Mouse (Mus musculus): ENCODE measurements at regions not wholly inside any gene's neighbourhood (a gene's known extent, or its start where the extent isn't known, plus 50 kb on each side); places are given as distances from the start of the nearest gene placed in this dataset.

DNA sequence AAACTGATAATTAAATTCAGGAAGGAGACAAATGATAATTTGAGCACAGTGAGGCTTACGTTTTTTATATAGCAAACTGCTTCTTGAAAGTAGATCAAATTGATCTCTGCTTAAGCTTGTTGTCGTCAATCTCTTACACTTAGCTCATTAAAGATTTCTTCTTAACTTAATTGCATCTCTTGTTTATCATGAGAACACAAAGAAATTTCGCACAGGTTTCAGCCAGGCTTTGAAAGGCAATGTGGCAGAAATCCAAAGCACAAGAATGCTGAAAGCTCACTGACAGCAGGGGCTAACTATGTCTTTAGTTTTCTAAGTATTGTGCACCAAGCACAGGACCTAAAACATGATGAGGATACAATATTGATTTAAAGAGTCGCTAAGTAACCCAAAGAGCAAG, 422.3 kb upstream of the A1bg start:
- H3K4me2 ChIP-seq (ENCODE audit: low read depth): no peak overlapping the region
- H3K27me3 ChIP-seq (ENCODE audit: control insufficient read depth, insufficient read depth, low read length): no peaks in the 10 kb centered on the region
- WGBS (ENCODE audit: insufficient replicate concordance): 47% methylated on average over 4 of the region's 4 CpGs
- H3K36me3 ChIP-seq (replicated peaks; ENCODE audit: control insufficient read depth, insufficient read depth, low read depth): no peaks in the 10 kb centered on the region
- ATAC-seq (ENCODE audit: insufficient read depth) (no peak), DNase-seq (ENCODE audit: low read depth in 3 of 3, low spot score in 3 of 3) (no peak)
- no peak overlapping the region for H3K27ac ChIP-seq
- H3K4me1 ChIP-seq (replicated peaks; ENCODE audit: control insufficient read depth in 2 of 2, insufficient read depth in 2 of 2, low read length in 1 of 2): no peaks in the 10 kb centered on the region
- TF ChIP-seq CTCF (IDR thresholded peaks at IDR 0.05; ENCODE audit: low read depth) (no peak), EP300 (IDR thresholded peaks at IDR 0.05; ENCODE audit: low read depth) (no peak)
- no peak overlapping the region for H3K9ac ChIP-seq (replicated peaks)
- no peaks in the 10 kb centered on the region for H3K9me3 ChIP-seq (ENCODE audit: control insufficient read depth, low read length)
- H3K4me3 ChIP-seq (ENCODE audit: insufficient read depth in 1 of 2, low read depth in 2 of 2, low read length in 2 of 2): no peak overlapping the region

DNA sequence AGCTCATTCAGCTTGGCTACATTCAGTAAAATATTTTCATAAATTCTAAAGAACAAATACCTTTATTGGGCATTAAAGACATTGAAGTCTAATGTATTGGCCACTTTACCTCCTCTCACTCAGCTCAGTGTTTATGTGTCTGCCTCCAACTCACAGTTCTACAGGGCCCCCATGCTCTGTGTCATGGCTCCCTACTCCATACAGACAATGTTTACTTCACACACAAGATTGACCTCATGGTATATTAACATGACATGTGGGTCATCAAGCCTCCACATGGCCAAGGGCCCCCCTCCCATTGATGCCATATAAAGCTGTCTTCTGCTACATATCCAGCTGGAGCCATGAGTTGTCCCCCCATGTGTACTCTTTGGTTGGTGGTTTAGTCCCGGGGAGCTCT, 419.8 kb upstream of the A1bg start:
- no peaks in the 10 kb centered on the region for H3K9me3 ChIP-seq (ENCODE audit: control insufficient read depth, low read length)
- H3K36me3 ChIP-seq (replicated peaks; ENCODE audit: control insufficient read depth, insufficient read depth, low read depth): no peaks in the 10 kb centered on the region
- no peak for ATAC-seq (ENCODE audit: insufficient read depth)
- no peak overlapping the region for H3K27ac ChIP-seq
- H3K4me1 ChIP-seq (replicated peaks; ENCODE audit: control insufficient read depth in 2 of 2, insufficient read depth in 2 of 2, low read length in 1 of 2): no peaks in the 10 kb centered on the region
- no peak overlapping the region for H3K9ac ChIP-seq (replicated peaks)
- no peak for TF ChIP-seq EP300 (IDR thresholded peaks at IDR 0.05; ENCODE audit: low read depth)
- no peak for TF ChIP-seq CTCF (IDR thresholded peaks at IDR 0.05; ENCODE audit: low read depth)
- WGBS (ENCODE audit: insufficient replicate concordance): 54% methylated on average over 1 of the region's 1 CpGs
- no peak overlapping the region for H3K4me2 ChIP-seq (ENCODE audit: low read depth)
- DNase-seq (ENCODE audit: low read depth in 3 of 3, low spot score in 3 of 3): no peak
- H3K27me3 ChIP-seq (ENCODE audit: control insufficient read depth, insufficient read depth, low read length): no peaks in the 10 kb centered on the region
- H3K4me3 ChIP-seq (ENCODE audit: insufficient read depth in 1 of 2, low read depth in 2 of 2, low read length in 2 of 2): no peak overlapping the region

DNA sequence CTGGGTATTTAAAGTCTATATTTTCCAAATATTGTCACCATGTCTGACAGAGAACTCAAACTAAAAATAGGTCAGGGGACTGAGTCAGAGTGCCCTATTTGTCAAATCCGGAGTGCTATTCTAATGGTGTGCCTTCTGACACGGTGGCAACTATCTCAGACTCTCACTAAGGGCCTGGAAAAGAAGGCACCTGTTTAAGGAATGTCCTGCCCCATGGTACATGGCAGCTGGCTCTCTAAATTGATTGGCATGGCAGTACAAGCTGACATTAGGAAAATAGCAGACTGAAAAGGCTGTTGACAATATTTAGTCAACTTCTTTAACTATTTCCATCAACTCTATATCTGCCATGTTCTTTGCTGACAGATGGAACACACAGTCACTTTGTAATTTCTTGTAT, 405.1 kb upstream of the A1bg start:
- Histone ChIP-seq H3K9me3 (ENCODE audit: control insufficient read depth, low read length) (no peaks in the 10 kb centered on the region), H3K36me3 (replicated peaks; ENCODE audit: control insufficient read depth, insufficient read depth, low read depth) (no peaks in the 10 kb centered on the region), H3K4me2 (ENCODE audit: low read depth) (no peak overlapping the region), H3K4me1 (replicated peaks; ENCODE audit: control insufficient read depth in 2 of 2, insufficient read depth in 2 of 2, low read length in 1 of 2) (no peaks in the 10 kb centered on the region), H3K27me3 (ENCODE audit: control insufficient read depth, insufficient read depth, low read length) (no peaks in the 10 kb centered on the region), H3K9ac (replicated peaks) (no peak overlapping the region), H3K4me3 (ENCODE audit: insufficient read depth in 1 of 2, low read depth in 2 of 2, low read length in 2 of 2) (no peak overlapping the region), H3K27ac (no peak overlapping the region)
- TF ChIP-seq CTCF (IDR thresholded peaks at IDR 0.05; ENCODE audit: low read depth): no peak
- TF ChIP-seq EP300 (IDR thresholded peaks at IDR 0.05; ENCODE audit: low read depth): no peak
- DNase-seq (ENCODE audit: low read depth in 3 of 3, low spot score in 3 of 3) (no peak), ATAC-seq (ENCODE audit: insufficient read depth) (no peak)
- WGBS (ENCODE audit: insufficient replicate concordance): 45% methylated on average over 2 of the region's 2 CpGs

- Histone ChIP-seq H3K4me3 (ENCODE audit: insufficient read depth in 1 of 2, low read depth in 2 of 2, low read length in 2 of 2) (no peak overlapping the region), H3K27me3 (ENCODE audit: control insufficient read depth, insufficient read depth, low read length) (no peaks in the 10 kb centered on the region), H3K9me3 (ENCODE audit: control insufficient read depth, low read length) (no peaks in the 10 kb centered on the region), H3K4me2 (ENCODE audit: low read depth) (no peak overlapping the region), H3K9ac (replicated peaks) (no peak overlapping the region), H3K4me1 (replicated peaks; ENCODE audit: control insufficient read depth in 2 of 2, insufficient read depth in 2 of 2, low read length in 1 of 2) (no peaks in the 10 kb centered on the region), H3K36me3 (replicated peaks; ENCODE audit: control insufficient read depth, insufficient read depth, low read depth) (no peaks in the 10 kb centered on the region), H3K27ac (no peak overlapping the region)
- no peak for ATAC-seq (ENCODE audit: insufficient read depth)
- TF ChIP-seq EP300 (IDR thresholded peaks at IDR 0.05; ENCODE audit: low read depth): no peak
- no peak for TF ChIP-seq CTCF (IDR thresholded peaks at IDR 0.05; ENCODE audit: low read depth)
- DNase-seq (ENCODE audit: low read depth in 3 of 3, low spot score in 3 of 3): no peak
- WGBS (ENCODE audit: insufficient replicate concordance): 45% methylated on average over 7 of the region's 7 CpGs
Observed at GRCm38 (mm10) chr15:61322243-61322642, 399.4 kb upstream of the A1bg start.

DNA sequence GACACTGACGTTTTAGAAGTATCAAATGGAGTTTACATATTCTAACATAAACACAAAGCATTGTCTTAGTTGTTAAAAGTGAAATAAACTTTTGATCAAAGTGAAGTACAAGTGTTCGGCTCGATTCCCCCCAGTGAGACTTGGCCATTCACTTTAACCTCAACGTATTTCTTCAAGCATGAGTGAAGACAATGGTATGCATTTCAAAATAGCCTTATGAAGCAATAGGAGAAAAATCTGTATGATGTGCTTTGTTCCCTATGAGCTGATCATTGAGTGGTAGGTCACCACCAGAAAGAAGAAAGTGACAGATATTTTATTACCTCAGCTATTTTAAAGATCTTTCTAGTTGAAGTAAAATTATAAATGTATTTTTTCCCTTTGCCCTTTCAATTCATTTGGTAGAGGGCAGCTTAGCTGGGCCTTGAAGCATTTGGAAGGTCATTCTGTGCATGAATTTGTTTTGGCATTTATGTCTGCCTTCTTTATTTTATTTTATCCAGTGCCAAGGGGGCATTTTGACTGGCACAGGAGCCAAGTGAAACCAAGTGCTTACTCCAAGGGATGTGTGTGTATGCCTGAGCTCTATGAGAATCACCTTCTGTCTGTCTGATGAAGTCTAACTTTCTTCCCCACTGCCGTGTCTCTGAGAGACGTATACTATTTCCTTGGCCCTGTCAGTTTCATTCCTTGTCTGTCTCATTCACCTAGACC, 386.8 kb upstream of the A1bg start:
- ATAC-seq (ENCODE audit: insufficient read depth) (no peak), DNase-seq (ENCODE audit: low read depth in 3 of 3, low spot score in 3 of 3) (no peak)
- H3K27ac ChIP-seq: no peak overlapping the region
- H3K4me1 ChIP-seq (replicated peaks; ENCODE audit: control insufficient read depth in 2 of 2, insufficient read depth in 2 of 2, low read length in 1 of 2): no peaks in the 10 kb centered on the region
- 48% methylated on average over 6 of the region's 6 CpGs for WGBS (ENCODE audit: insufficient replicate concordance)
- no peaks in the 10 kb centered on the region for H3K9me3 ChIP-seq (ENCODE audit: control insufficient read depth, low read length)
- no peaks in the 10 kb centered on the region for H3K27me3 ChIP-seq (ENCODE audit: control insufficient read depth, insufficient read depth, low read length)
- no peak overlapping the region for H3K4me3 ChIP-seq (ENCODE audit: insufficient read depth in 1 of 2, low read depth in 2 of 2, low read length in 2 of 2)
- H3K4me2 ChIP-seq (ENCODE audit: low read depth): no peak overlapping the region
- H3K9ac ChIP-seq (replicated peaks): no peak overlapping the region
- TF ChIP-seq EP300 (IDR thresholded peaks at IDR 0.05; ENCODE audit: low read depth) (no peak), CTCF (IDR thresholded peaks at IDR 0.05; ENCODE audit: low read depth) (no peak)
- no peaks in the 10 kb centered on the region for H3K36me3 ChIP-seq (replicated peaks; ENCODE audit: control insufficient read depth, insufficient read depth, low read depth)
